Mouse (Mus musculus): ENCODE data around the gene Prss36.

Gene Prss36

GRCm38 (mm10) chr7:127934075-127934474 lies 12.4 kb downstream of the Prss36 start:
- DNase-seq: no peak

GRCm38 (mm10) chr7:127932273-127933031 lies 14.1 kb downstream of the Prss36 start:
- DNase-seq: no peak

- no peak for DNase-seq
These were observed 15.0 kb downstream of the Prss36 start for GRCm38 (mm10) chr7:127931351-127932135.

GRCm38 (mm10) chr7:127930636-127931035 lies 15.9 kb downstream of the Prss36 start:
- no peak for DNase-seq

- DNase-seq: no peak
These were observed 16.6 kb downstream of the Prss36 start, which contains the start of gene Prss8 for GRCm38 (mm10) chr7:127929923-127930322. Gene Prss8, minus strand, starts transcription at chr7:127930104.

- no peak for DNase-seq
These were observed 17.9 kb downstream of the Prss36 start for GRCm38 (mm10) chr7:127928596-127928995.

- DNase-seq: no peak
These were observed 18.8 kb downstream of the Prss36 start for GRCm38 (mm10) chr7:127927726-127928125.

GRCm38 (mm10) chr7:127926846-127927245 lies 19.7 kb downstream of the Prss36 start:
- no peak for DNase-seq

GRCm38 (mm10) chr7:127926066-127926465 lies 20.5 kb downstream of the Prss36 start:
- no peak for DNase-seq

GRCm38 (mm10) chr7:127925252-127925651 lies 21.3 kb downstream of the Prss36 start:
- DNase-seq: no peak

GRCm38 (mm10) chr7:127923714-127924113 lies 22.8 kb downstream of the Prss36 start:
- DNase-seq: no peak

GRCm38 (mm10) chr7:127922451-127923275 lies 23.9 kb downstream of the Prss36 start:
- DNase-seq: no peak

- no peak for DNase-seq
These were observed 25.0 kb downstream of the Prss36 start for GRCm38 (mm10) chr7:127921516-127921915.

- DNase-seq: no peak
These were observed 27.2 kb downstream of the Prss36 start for GRCm38 (mm10) chr7:127919290-127919689.

GRCm38 (mm10) chr7:127918203-127918602 lies 28.3 kb downstream of the Prss36 start:
- no peak for DNase-seq

GRCm38 (mm10) chr7:127915293-127915692 lies 31.2 kb downstream of the Prss36 start:
- DNase-seq: no peak

GRCm38 (mm10) chr7:127912938-127913337 lies 33.6 kb downstream of the Prss36 start:
- no peak for DNase-seq

GRCm38 (mm10) chr7:127912190-127912871 lies 34.2 kb downstream of the Prss36 start, which contains the start of gene Kat8:
Gene Kat8, plus strand, starts transcription at chr7:127912516.
- peak; percentile 89 for DNase-seq

GRCm38 (mm10) chr7:127908656-127909055 lies 37.9 kb downstream of the Prss36 start:
- DNase-seq: no peak

- DNase-seq: no peak
These were observed 38.6 kb downstream of the Prss36 start for GRCm38 (mm10) chr7:127907939-127908338.

GRCm38 (mm10) chr7:127903971-127904796 lies 42.3 kb downstream of the Prss36 start, which contains the start of gene Bckdk:
Gene Bckdk, plus strand, starts transcription at chr7:127904082.
- peak; percentile 84 for DNase-seq

Measured in right cerebral cortex, postnatal 25 days (tissue).